Mouse (Mus musculus) forebrain, embryonic 13.5 days (tissue): ENCODE data around the gene Nfe2. TPM values are rescaled to one million over a fixed set of nuclear protein-coding genes. Genes with fewer than 3 reads are reported as not detected.
"Not testable (repeated sequence)": the region's sequence is repeated elsewhere in the genome, so short reads cannot be mapped to it uniquely, and the experiment has no call there.

Experiments used
- ATAC-seq: fragments of 200-750 bp; cut with Nextera tagmentation; 2 replicates; pipeline ENCODE4 v1.8.0; 2017
- H3K27ac ChIP-seq: fragments of 300-500 bp; sonication (generic); 2 replicates; pipeline ENCODE4 v1.5.1; 2015; ENCODE audit warnings: inconsistent platforms, mild to moderate bottlenecking, moderate library complexity
- H3K27me3 ChIP-seq: fragments of 300-500 bp; sonication (generic); 2 replicates; pipeline ENCODE4 v1.6.1; 2015; ENCODE audit warnings: mild to moderate bottlenecking, inconsistent platforms
- H3K36me3 ChIP-seq: fragments of 300-500 bp; sonication (generic); 2 replicates; pipeline ENCODE4 v1.6.1; 2015; ENCODE audit warnings: mild to moderate bottlenecking, inconsistent platforms; ENCODE audit not compliant: poor library complexity, severe bottlenecking
- H3K4me1 ChIP-seq: fragments of 300-500 bp; sonication (generic); 2 replicates; pipeline ENCODE4 v1.6.1; 2015; ENCODE audit warnings: inconsistent platforms
- H3K4me2 ChIP-seq: fragments of 300-500 bp; sonication (generic); 2 replicates; pipeline ENCODE4 v1.6.1; 2015; ENCODE audit warnings: inconsistent platforms, mild to moderate bottlenecking, moderate library complexity
- H3K4me3 ChIP-seq: fragments of 300-500 bp; sonication (generic); 2 replicates; pipeline ENCODE4 v1.5.1; 2015; ENCODE audit warnings: mild to moderate bottlenecking, inconsistent platforms
- H3K9ac ChIP-seq: fragments of 300-500 bp; sonication (generic); 2 replicates; pipeline ENCODE4 v1.6.1; 2015; ENCODE audit warnings: mild to moderate bottlenecking, inconsistent platforms
- H3K9me3 ChIP-seq: fragments of 300-500 bp; sonication (generic); replicated peaks from 2 replicates; pipeline ENCODE4 v1.6.1; 2016; ENCODE audit warnings: inconsistent platforms
- WGBS: fragments of 180-500 bp; shearing (Covaris S2); methylation state at CpG from one replicate; pipeline ENCODE4 v1.1.7; 2015; 5-methylcytosine and 5-hydroxymethylcytosine counted together
- polyA plus RNA-seq: library from polyadenylated mRNA; unstranded; fragments of >200 nt; fragmentation: Nextera tagmentation; extraction: Ambion mirVana; gene quantifications from 2 replicates; pipeline ENCODE4 v1.2.1, GENCODE M21; 2015

Nfe2 gene
- polyA plus RNA-seq, 1 experiment from 2014 or later, result 0.57 TPM

- H3K4me1 ChIP-seq, result peaks cover 26% of the 10 kb centered on the region
- H3K4me3 ChIP-seq, result no peak overlapping the region
- H3K36me3 ChIP-seq, result peaks cover 11% of the 10 kb centered on the region
- WGBS, result 38% methylated on average over 1 of the region's 1 CpGs
- H3K27ac ChIP-seq, result peak overlapping the region; percentile 64
- no peak overlapping the region; the same call in 1 of the 2 replicates for H3K9ac ChIP-seq
- H3K4me2 ChIP-seq, result no peak overlapping the region
- peak; percentile 50 for ATAC-seq
- no peaks in the 10 kb centered on the region for H3K9me3 ChIP-seq
- H3K27me3 ChIP-seq, result no peaks in the 10 kb centered on the region
Measured at GRCm38 (mm10) chr15:103285778-103286417, 27.7 kb upstream of the Nfe2 start.

GRCm38 (mm10) chr15:103284647-103285046 is 26.4 kb upstream of the Nfe2 start:
- Histone ChIP-seq H3K9ac (no peak overlapping the region), H3K4me2 (no peak overlapping the region), H3K4me1 (peaks cover 23% of the 10 kb centered on the region), H3K4me3 (no peak overlapping the region), H3K27me3 (no peaks in the 10 kb centered on the region), H3K27ac (peak overlapping the region; percentile 44; the same call in 1 of the 2 replicates), H3K36me3 (0 out of 2 replicates have a peak, but pooled peaks cover 6% of the 10 kb centered on the region), H3K9me3 (no peaks in the 10 kb centered on the region)
- WGBS, result 59% methylated on average over 2 of the region's 2 CpGs
- no peak for ATAC-seq

- Histone ChIP-seq H3K27me3 (no peaks in the 10 kb centered on the region), H3K27ac (no peak overlapping the region), H3K9ac (no peak overlapping the region), H3K4me1 (peaks cover 19% of the 10 kb centered on the region), H3K4me2 (no peak overlapping the region), H3K4me3 (no peak overlapping the region), H3K36me3 (0 out of 2 replicates have a peak, but pooled peaks cover 6% of the 10 kb centered on the region), H3K9me3 (no peaks in the 10 kb centered on the region)
- no peak for ATAC-seq
- 57% methylated on average over 3 of the region's 3 CpGs for WGBS
Measured at GRCm38 (mm10) chr15:103284066-103284465, 25.9 kb upstream of the Nfe2 start.

DNA sequence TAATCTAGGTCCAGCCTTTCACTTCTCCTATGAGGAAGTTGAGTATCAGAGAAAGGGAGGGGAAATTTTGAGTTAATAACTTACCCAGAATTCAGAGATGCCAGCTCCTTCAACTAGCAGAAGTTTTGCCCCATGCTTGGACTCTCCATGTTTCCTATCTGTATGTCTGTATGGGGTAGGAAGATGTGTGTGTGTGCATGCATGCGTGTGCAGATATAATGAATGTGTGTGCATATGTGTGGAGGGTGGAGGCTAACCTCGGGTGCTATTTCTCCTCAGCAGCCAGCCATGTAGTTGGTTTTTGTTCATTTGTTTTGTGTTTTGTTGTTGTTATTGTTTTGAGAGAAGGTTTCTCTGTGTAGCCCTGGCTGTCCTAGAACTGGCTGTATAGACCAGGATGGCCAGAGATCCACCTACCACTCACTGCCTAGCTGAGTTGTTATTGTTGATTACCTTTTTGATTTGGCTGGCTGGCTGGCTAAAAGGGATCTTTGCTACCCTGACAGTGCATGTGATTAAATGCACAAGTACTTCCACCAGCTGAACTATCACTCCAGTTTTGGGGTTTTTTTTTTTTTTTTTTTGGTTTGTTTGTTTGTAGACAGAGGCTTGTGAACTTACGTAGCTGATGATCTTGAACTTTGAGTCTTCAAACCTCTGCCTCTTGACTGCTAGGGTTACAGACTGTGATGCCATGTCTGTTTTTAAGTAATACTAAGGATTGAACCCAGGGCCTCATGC is 23.4 kb upstream of the Nfe2 start:
- Histone ChIP-seq H3K4me1 (peaks cover 22% of the 10 kb centered on the region), H3K9ac (no peak overlapping the region), H3K27me3 (no peaks in the 10 kb centered on the region), H3K27ac (no peak overlapping the region), H3K9me3 (no peaks in the 10 kb centered on the region), H3K4me2 (no peak overlapping the region), H3K36me3 (no peaks in the 10 kb centered on the region), H3K4me3 (no peak overlapping the region)
- WGBS, result 92% methylated on average over 3 of the region's 3 CpGs
- ATAC-seq, result no peak

DNA sequence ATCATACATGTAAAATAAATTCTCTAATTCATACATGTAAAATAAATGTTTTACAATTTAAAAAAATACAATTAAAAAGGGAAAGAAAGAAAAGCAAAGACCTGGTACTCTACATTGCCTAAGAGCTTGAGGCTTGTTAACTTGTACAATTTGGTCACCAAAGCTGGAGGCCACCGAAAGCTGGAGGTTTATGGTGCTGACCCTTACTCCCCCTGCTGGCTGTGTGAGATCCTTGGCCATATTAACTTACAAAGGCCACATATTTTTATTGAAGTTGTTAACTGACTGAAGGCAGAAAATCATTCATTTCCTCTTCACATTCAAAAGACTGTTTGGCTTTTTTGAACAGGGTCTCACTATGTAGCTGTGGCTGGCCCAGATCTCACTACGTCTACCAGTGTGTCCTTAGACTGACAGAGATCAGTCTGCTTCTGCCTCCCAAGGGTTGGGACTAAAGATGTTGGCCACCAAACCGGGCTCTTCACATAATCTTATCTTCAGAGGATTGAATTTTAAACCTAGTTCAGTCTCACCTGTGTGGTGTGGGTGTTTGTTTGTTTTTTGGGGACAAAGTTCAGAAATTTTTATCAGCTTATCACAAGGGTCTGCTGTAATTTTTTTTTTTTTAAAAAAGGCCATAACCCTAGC is 22.7 kb upstream of the Nfe2 start:
- 74% methylated on average over 3 of the region's 3 CpGs for WGBS

GRCm38 (mm10) chr15:103279750-103280149 is 21.5 kb upstream of the Nfe2 start:
- 58% methylated on average over 3 of the region's 3 CpGs for WGBS
- H3K9me3 ChIP-seq, result no peaks in the 10 kb centered on the region
- no peak overlapping the region for H3K4me3 ChIP-seq
- no peak for ATAC-seq
- H3K36me3 ChIP-seq, result no peaks in the 10 kb centered on the region
- H3K4me1 ChIP-seq, result peaks cover 7% of the 10 kb centered on the region
- H3K4me2 ChIP-seq, result no peak overlapping the region
- H3K9ac ChIP-seq, result no peak overlapping the region
- H3K27ac ChIP-seq, result no peak overlapping the region
- H3K27me3 ChIP-seq, result no peaks in the 10 kb centered on the region

More for the DNA sequence above, 22.7 kb upstream of the Nfe2 start:
- Histone ChIP-seq H3K4me3 (no peak overlapping the region), H3K27ac (no peak overlapping the region), H3K9ac (no peak overlapping the region), H3K4me1 (peaks cover 18% of the 10 kb centered on the region), H3K27me3 (no peaks in the 10 kb centered on the region), H3K4me2 (no peak overlapping the region), H3K36me3 (no peaks in the 10 kb centered on the region), H3K9me3 (no peaks in the 10 kb centered on the region)
- no peak for ATAC-seq

DNA sequence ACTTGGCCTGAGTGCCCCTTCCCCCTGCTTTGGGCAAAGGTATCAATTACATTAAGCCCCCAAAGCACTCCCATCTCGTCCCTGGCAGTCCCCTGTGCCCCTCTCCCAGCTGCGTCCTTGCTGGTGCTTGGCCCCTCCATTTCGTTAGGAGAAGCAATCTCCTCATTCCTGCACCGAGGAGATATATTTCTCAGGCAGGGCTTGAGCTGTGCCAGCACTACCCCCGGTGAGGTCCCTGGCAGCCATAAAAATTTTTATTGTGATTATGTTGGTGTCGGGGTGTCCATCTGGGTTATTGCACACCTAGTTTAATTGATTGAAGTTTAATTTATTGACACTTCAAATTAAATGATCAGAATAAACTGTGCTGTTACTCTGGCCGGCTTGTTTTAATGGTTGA is 19.7 kb upstream of the Nfe2 start:
- Histone ChIP-seq H3K36me3 (no peaks in the 10 kb centered on the region), H3K4me3 (no peak overlapping the region), H3K9ac (no peak overlapping the region), H3K4me2 (no peak overlapping the region), H3K27me3 (no peaks in the 10 kb centered on the region), H3K9me3 (no peaks in the 10 kb centered on the region), H3K4me1 (peaks cover 20% of the 10 kb centered on the region), H3K27ac (no peak overlapping the region)
- no peak for ATAC-seq
- 78% methylated on average over 7 of the region's 7 CpGs for WGBS

- peaks cover 20% of the 10 kb centered on the region for H3K4me1 ChIP-seq
- H3K4me3 ChIP-seq, H3K9ac ChIP-seq, H3K27ac ChIP-seq, H3K9me3 ChIP-seq, H3K36me3 ChIP-seq, H3K27me3 ChIP-seq, H3K4me2 ChIP-seq, ATAC-seq: not testable (repeated sequence)
- 92% methylated on average over 3 of the region's 3 CpGs for whole genome bisulfite sequencing
Measured at GRCm38 (mm10) chr15:103275943-103276342, 17.7 kb upstream of the Nfe2 start.

GRCm38 (mm10) chr15:103272419-103273279 is 14.4 kb upstream of the Nfe2 start, which contains the start of gene Copz1:
TSS of gene Copz1 (plus strand) at chr15:103272714.
- Histone ChIP-seq H3K27me3 (no peaks in the 10 kb centered on the region), H3K36me3 (no peaks in the 10 kb centered on the region), H3K9me3 (no peaks in the 10 kb centered on the region), H3K4me2 (peak within 1 kb of the TSS; percentile 63), H3K27ac (peak within 1 kb of the TSS; percentile 40; the same call in 1 of the 2 replicates), H3K4me3 (peak within 1 kb of the TSS; percentile 88), H3K9ac (peak within 1 kb of the TSS; percentile 84), H3K4me1 (peaks cover 17% of the 10 kb centered on the region)
- peak; percentile 99 for ATAC-seq
- WGBS, result under 1% methylated on average over 38 of the region's 38 CpGs

- Histone ChIP-seq H3K4me1 (peaks cover 8% of the 10 kb centered on the region), H3K27me3 (no peaks in the 10 kb centered on the region), H3K4me2 (no peak overlapping the region), H3K9me3 (no peaks in the 10 kb centered on the region), H3K27ac (no peak overlapping the region), H3K9ac (no peak overlapping the region), H3K36me3 (no peaks in the 10 kb centered on the region), H3K4me3 (no peak overlapping the region)
- ATAC-seq, result no peak
- 83% methylated on average over 4 of the region's 4 CpGs for WGBS
Measured at GRCm38 (mm10) chr15:103268903-103269302, 10.7 kb upstream of the Nfe2 start.

- WGBS, result 95% methylated on average over 2 of the region's 2 CpGs
- ATAC-seq, result no peak
Measured at GRCm38 (mm10) chr15:103264794-103265193, 6.6 kb upstream of the Nfe2 start.

More at GRCm38 (mm10) chr15:103264794-103265193, 6.6 kb upstream of the Nfe2 start:
- no peak overlapping the region for H3K4me3 ChIP-seq
- no peaks in the 10 kb centered on the region for H3K27me3 ChIP-seq
- H3K9me3 ChIP-seq, result no peaks in the 10 kb centered on the region
- no peak overlapping the region for H3K4me2 ChIP-seq
- no peaks in the 10 kb centered on the region for H3K36me3 ChIP-seq
- no peaks in the 10 kb centered on the region for H3K4me1 ChIP-seq
- no peak overlapping the region for H3K27ac ChIP-seq
- H3K9ac ChIP-seq, result no peak overlapping the region
